Mouse (Mus musculus) cerebellum, postnatal 36 days (tissue): ENCODE measurements at regions not wholly inside any gene's neighbourhood (a gene's known extent, or its start where the extent isn't known, plus 50 kb on each side); places are given as distances from the start of the nearest gene placed in this dataset.

Experiments
- DNase-seq, 2 experiments: peaks; one replicate each; pipeline ENCODE4 v3.0.0; 2021 to 2022; ENCODE audit warnings: mixed read lengths in 2 of 2

DNA sequence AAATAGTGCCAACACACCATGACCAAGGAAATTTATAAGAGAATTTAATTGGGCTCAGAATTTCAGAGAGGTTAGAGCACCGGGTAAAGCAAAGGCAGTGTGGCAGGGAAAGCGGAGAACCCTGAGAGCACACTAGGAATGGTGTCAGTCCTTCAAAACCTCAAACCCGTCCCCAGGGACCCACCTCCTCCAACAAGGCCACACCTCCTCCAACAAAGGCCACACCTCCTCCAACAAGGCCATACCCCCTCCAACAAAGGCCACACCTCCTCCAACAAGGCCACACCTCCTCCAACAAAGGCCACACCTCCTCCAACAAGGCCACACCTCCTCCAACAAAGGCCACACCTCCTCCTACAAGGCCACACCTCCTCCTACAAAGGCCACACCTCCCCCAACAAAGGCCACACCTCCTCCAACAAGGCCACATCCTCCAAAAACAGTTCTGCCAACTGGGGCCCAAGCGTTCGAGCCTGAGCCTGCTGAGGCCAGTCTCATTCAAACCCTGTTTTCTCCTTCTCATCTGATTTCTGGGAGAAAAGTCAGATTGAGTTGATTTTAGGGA is 109.8 kb upstream of the Zfp217 start:
- DNase-seq: no peak

DNA sequence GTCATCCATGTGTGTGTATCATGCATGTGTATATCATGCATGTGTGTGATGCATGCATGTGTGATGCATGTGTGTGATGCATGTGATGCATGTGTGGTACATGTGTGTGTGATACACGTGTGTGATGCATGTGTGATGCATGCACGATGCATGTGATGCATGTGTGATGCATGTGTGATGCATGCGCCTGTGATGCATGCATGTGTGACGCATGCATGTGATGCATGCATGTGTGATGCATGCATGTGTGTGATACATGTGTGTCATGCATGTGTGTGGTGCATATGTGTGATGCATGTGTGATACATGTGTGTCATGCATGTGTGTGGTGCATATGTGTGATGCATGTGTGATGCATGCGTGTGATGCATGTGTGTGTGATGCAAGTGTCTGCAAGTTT is 108.1 kb upstream of the Zfp217 start:
- no peak for DNase-seq

DNA sequence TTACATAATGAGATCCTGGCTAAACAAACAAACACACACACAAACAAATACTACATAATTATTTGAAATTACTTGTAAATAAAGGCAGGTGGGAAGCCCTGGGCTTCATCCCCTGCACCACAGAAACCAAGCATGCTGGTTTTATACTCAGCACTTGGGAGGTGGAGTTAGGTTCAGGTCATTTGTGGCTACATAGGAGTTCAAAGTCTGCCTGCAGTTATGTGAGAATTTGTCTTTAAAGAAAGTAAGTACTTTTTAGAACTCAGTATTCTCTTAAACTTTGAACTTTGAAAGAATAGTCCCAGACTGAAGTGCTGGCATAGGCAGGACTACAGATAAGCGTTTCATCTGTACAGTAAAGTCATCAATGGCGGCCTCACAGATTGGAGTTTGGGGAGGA is 107.6 kb upstream of the Zfp217 start:
- no peak for DNase-seq

DNA sequence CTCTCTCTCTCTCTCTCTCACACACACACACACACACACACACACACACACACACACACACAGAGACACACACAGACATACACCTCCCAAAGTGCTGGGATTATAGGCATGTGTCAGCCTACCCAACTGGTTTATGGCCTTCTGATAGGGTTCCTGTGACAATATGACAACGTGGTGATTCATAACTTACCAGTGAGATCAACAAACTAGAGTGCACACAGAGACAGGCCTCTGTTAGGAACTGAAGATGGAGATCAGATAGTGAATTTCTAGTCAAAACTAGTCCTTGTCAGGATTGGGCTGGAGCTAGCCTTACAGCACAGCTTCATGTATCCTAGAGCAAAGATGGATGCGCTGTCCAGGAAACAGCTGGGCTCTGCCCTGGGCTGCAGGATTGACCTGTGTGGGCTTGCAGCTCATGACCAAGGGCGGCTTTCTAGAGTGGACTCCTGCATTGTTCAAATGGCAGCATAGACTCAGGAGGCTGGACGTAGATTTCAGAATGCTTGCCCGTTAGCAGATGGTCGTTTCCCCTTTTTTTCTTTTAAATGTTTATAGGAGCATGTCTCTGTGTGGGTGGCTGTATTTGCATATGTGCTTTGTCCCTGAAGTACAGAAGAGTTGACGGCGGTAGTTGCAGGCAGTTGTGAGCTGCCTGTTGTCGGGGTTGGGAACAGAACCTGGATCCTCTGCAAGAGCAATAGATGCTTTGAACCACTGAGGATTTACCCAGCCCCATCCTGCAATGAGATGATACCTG is 106.0 kb upstream of the Zfp217 start:
- DNase-seq: no peak

DNA sequence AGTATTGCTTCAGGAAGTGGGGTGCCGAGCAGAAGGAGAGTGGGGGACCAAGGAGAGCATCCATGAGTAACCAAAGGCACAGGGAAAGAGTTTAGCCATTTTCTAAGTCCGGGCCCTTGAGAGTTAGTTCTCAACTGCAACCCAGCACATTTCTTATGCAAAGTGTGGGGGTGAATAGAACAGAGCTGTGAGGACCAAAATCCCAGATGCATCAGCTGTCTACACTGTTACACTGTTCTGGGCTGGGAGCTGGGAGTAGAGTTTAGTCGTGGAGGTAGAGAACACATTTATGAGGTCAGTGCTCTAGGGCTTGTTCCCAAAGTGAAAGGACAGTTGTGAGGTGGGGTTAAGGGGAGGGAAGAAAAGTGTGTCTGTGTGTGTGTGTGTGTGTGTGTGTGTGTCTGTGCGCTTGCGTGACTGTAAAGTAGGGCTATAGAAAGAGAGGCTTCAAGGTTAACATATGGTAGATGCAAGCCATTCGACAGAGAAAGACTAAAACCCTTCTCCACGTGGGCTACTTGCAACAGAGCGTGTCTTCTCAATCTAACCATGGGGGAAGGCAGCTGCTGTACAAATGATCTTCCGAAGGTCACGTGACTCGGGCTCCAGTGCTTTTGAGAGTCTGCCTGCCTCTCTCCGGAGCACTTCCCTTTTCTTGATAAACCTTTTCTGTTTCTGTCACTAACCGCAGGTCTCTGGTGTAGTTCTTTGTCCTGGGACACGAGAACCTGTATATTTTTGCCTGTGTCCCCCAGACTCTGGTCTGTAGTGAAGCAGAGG is 104.5 kb upstream of the Zfp217 start:
- DNase-seq: no peak

DNA sequence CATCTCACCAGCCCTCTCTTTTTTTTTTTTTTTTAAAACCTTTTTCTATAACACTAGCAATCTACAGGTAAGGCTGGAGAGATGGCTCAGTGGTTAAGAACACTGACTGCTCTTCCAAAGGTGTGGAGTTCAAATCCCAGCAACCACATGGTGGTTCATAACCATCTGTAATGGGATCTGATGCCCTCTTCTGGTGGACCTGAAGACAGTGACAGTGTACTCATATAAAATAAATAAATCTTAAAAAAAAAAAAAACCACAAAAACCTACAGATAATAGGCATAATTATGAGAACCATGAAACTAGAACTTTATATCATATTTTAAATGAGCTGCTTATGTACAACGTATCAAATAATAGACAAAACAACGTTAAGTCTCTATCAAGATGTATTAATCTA is 102.8 kb upstream of the Zfp217 start:
- no peak for DNase-seq

DNA sequence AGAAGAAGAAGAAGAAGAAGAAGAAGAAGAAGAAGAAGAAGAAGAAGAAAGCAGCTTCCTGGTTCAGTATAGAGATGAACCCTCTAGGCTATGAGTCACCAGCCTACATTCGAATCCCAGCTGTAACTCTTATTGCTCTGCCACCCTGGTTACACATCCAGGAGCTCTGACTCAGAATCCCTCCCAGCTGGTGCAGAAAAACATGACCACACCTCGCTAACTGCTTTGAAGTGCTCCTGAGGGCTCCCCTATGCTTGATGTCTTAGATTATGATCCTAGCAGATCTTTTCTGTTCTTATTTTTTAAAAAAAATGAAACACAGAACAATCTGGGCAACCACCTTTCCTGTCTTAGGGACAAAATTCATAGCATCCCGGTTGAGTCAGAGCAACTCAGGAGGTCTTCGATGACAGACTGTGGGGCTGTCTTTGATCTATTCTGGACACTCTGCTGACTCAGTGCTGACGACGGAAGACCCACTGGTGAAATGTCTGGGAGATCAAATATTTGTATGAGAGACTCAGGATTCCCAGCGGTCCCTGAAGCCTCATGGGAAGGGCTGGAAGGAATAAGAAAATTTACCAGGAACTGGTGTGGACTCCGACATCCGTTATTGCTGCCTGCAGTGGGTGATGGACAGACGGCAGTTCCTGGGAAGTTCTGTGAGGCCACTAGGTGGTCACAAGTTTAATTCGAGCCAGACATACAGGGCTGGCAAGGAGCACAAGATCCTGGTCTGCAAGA is 100.0 kb upstream of the Zfp217 start:
- DNase-seq: no peak

DNA sequence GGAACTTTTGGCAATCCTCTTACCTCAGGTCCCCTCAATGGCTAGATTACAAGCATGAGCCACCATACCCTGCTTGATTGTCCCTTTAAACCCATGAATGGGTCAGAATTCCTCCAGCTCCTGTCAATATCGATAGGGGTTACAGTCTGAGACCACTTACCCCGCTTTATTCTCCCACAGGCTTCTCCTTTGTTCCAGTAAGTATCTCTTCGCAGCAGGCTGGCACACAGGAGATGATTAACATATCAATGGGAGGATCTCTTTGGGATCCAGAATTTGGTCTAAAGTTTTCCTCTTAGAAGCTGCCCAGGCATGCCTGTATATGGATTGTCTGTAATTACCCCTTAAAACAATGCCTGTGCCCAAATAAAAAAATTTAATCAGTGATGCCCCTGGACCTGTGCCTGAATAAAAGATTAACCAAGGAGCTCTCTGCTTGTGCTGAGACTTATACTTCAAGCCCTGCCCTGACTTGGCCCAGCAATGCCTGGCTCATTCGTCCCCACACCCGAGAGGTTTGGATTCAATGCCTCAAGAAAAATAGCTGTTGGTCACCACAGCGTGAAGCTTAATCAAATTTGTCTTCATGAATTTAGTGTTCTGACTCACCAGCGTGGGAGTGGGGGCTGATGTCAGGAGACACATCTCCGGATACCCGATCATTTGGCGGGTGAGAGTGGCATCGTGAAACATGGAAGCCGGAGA is 97.9 kb upstream of the Zfp217 start:
- no peak for DNase-seq

DNA sequence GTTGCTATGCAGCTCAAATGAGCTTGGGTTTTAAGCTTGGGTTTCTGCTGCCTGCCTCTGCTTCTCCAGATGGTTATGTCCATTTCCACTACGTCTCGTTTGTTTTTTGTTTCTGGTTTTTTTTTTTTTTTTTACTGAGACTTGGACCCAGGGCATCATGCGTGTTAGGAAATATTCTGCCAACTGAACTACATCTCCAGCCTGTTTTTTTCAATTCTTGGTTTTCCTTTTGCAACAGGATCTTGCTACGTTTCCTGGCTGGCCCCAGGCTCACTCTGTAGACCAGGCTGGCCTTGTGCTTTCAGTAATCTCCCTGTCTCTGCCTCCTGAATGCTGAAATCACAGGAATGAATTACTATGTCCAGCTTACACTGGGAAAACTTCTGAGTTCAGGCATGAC is 96.2 kb upstream of the Zfp217 start:
- DNase-seq: no peak

DNA sequence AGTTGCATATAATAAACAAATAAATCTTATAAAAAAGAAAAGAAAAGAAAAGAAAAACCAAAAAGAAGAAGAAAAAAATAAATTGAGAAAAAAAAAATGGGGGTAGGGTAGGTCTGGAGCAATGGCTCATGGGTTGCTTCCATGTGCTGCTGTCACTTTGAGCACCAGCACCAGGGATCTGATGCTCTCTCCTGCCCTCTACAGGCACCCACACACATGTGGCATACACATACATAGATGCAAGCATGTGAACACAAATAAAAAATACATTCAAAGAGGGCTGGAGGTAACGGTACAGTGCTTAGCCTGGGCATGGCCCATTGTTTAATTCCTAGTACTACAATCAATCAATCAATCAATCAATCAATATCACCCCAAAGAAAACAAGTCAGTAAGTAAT is 90.1 kb upstream of the Zfp217 start:
- DNase-seq: no peak

DNA sequence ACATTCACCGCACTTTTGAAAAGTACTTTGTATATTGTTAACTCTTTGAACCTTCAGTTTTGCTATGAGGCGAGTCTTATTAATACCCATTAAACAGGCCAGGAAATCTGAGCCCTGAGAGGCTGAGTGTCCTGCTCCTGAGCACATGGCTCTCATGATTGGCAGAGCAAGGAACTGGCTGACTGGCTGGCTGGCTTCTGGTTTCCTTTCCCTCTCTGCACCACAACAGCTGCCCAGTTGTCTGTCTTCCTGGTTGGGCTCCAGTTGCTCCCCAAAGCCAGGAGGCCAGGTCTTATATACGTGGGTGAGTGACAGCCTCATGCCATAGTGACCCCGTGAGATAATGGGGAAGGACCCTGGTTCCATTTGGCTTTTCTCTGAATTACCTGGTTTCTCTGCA is 85.5 kb upstream of the Zfp217 start:
- DNase-seq: no peak

DNA sequence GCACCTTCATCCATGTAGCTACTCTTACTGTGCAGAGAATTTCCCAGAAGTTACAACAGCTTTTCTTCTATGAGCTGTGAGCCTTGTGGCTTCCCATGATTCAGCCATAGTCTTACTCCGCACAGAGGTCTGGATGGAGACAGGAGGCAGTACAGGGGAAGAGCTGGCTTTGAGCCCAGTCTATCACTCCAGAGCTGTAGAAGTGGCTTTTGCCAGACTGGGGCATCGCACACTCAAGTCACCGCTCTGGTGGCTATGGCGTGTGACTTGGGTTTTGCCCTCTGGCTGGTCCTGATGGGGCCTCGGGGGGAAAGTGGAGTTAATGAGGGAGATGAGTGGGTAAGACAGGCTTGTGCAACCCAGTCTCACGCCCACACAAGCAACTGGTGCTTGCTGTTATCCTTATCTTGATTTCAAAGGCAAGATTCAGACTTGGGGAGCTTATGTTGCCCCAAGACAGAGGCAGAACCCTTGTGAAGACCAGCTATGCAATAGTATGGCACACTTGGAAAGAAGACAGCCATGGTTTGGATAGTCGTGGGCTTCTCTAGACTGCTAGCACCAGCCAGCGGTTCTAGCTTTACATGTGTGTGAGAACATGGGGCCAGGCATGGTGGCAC is 81.7 kb upstream of the Zfp217 start:
- no peak for DNase-seq

DNA sequence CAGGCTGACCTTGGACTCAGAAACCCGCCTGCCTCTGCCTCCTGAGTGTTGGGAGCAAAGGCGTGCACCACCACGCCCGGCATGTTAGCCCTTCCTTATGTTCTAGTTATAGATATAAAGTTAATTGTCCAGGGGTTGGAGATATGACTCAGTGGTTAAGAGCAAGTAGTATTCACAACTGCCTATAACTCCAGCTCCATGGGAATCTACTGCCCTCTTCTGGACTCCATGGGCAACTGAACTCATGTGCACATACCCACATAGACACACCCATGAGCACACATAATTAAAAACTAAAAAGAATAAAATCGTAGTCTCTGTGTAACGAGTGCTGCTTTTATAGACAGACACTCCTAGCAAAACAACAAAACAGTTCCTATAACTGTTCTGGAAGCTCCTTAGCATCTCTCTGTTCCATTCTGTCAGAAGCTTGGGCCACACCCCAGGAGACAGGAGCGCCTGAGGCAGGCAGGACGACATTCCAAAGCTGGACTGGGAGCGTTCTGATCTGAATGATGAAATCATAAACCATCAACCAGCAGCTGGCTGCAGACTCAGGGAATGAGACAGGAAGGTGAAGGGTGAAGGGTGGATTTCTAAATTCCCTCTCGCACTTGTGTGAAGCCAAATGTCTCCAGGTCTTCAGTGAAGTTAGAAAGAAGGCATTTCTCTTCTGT is 80.6 kb upstream of the Zfp217 start:
- no peak for DNase-seq

DNA sequence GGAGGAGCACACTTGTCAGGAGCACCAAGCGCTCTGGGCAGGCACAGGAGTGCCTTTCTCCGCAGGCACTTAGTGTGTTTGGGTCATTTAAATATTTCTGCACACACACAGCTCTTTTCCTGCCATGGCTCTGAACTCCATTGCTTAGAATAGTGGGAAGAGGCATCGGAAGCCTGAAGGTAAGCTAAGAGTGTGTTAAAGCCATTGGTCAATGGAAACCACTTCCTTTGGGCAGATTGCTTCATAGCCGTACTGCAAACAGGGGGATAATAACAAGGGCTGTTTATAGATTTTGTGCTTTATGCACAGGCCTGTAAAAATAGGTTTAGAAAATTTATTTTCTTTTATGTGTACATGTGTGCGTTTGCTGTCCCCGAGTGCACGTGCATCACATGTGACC is 76.0 kb upstream of the Zfp217 start:
- no peak for DNase-seq

DNA sequence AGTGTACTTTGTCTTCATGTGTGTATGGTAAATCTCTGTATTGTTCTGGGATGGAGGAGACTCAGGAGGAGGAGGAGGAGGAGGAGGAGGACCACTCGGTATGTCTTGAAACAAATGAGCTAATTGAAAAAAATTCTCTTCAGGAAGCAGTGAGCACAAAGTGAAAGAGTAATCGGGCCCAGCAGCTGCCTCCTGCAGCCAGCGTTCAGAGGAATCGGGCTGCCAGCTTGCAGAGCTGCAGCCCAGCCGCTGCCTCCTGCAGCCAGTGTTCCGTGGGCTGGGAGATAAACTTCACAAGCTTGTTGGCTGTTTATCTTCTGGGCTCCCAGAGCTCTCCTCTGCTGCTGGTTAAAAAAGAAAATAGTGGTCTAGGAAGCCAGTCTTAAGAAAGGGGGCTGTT is 74.9 kb upstream of the Zfp217 start:
- no peak for DNase-seq

DNA sequence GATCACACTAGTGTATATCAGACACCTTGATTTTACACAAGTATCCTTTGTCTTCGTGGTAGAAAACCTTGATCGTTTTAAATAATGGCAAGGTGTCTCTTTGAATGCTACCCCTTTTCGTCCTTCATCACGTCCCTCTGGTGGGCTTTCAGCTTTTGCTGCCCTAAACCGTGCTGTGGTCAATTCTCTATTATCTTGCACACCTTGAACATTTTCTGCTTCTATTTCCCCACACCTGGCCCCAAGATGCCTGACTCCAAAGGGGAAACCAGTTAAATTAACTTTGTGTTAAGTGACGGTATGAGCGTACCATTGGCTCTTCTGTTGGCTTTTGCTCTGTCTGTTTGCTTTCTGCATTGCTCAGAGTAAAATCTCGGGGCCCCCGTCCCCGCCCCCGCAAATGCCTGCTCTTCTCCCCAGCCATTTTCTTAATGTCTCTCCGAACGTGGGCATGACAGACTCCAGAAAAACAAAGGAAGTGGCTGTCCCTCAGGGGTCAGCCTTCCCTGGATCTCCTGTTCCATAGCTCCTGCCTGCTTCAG is 74.2 kb upstream of the Zfp217 start:
- DNase-seq: no peak

DNA sequence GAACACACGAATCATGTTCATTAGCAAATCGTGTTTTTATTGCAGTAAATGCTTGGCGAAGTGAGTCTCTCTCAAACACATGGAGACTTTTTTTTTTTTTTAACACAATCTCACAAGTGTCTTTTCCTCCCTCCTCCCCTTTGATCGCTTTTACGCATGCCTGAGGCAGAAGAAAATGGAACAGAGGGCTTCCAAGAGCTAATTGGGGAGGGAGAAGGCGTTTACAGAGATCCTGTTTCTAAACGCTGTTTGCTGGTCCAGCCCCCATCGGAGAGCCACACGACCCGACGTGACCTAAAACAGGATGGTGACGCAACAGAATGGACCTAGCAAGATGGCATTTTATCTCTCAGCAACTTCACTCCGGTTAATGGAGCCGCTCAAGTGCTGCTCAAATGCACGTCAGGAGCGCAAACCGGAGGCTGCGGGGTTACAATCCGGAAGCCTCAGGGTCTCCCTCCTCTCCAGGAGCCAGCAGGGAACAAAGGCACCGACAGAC is 73.0 kb upstream of the Zfp217 start:
- DNase-seq: no peak

DNA sequence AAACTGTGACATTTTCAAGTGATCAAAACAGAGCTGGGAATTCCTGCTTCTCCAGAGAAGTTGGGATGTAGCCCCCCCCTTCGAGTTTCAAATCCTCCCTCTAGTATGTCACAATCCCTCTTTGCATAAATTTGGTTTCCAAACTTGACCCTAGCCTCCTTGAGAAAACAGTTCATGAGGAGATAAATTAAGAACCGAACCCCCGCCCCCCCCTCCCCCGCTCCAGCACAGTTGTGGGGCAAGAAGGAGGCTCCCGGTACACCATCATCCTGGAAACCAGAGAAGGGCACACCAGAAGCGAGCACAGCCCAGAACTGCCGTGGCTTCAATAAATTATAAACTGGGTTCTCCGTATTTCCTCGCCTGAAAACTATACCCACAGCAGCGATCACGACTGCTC is 72.5 kb upstream of the Zfp217 start:
- no peak for DNase-seq

DNA sequence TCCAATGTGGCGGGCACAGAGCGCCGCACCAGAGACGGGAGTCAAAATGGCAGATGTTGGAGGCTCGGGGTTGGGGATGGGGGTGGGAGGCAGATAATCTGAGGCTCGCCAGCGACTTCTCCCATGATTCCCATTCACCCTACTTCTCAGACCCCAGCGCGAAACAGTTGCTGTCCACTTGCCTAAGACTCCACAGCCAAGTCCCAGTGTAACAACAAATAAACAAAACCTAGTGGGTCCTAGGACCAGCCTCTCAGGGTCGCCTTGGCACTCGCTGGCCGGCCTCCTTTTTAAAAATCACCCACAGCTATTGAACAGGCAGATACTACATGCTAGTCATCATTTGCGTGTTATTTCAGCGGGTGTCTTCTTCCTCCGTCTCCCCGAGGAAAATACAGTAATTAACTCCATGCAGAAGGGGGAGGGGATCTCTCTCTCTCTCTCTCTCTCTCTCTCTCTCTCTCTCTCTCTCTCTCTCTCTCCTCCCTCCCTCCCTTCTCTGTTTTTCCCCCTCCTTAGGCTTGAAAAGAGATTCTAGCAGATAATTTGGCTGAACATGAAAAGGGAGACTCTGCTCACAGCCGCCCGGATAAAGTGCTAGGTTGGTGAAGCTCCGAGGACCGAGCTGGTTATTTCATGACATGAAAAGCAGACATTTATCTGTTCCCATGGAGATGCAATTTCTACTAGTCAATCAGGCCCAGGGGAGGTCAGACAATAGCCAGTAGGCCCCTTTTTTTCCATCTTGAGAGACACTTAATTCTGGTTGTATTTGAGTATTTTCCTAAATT is 71.9 kb upstream of the Zfp217 start:
- no peak for DNase-seq

DNA sequence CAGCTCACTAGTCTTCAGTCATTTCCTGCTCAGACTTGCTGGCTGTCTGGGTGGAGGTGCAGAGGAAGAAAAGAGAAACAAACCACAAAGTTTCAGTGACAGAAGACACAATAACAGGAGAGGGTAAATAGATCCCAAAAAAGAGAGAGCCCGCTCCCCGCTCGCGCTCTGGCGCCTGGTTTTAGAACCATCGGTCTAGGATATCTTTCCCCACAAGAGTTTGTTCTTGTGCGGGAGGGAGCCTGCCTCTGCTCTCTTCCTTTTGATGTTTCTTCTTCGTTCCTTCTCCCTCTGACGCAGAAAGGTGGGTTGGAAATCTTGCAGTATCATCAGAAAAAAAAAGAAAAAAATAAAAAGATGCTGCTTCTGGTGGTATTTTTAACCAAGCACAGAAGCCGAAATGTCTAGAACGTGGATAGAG is 71.3 kb upstream of the Zfp217 start:
- no peak for DNase-seq
